Mouse (Mus musculus): ENCODE measurements around the gene Cdadc1. TPM values are rescaled to one million over a fixed set of nuclear protein-coding genes. Genes with fewer than 3 reads are reported as not detected.

Cdadc1 gene
- polyA plus RNA-seq, 1 experiment from 2014 or later, result 25.6 TPM

DNA sequence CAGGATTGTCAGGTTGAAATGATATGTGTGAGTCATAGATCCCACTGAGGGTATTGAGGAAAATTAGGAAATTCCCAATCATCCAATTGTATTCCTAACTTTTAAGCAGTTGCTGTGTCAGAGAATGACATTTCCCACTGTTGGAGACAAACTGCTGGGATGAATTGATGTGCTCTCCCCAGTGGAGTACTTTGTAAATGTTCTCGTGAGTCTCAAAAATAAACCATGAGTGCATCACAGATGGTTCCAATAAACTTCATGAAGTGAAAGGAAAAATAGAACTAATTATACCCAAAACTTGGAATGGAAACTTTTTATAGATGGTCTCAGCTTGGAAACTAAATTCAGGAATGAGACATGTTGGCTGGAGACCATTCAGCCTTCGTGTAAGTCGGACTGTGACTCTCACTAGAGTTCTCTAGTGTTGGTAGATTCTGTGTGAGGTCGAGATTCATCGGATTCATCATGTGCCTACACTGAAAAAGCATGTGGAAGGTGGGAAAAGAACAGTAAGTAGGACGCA is 83.8 kb downstream of the Cdadc1 start:
- Histone ChIP-seq H3K36me3 (ENCODE audit: control insufficient read depth, insufficient read depth, low read length) (no peaks in the 10 kb centered on the region), H3K4me3 (ENCODE audit: low read depth, low read length) (no peak overlapping the region), H3K27me3 (ENCODE audit: control insufficient read depth, insufficient read depth, low read length) (no peaks in the 10 kb centered on the region), H3K4me1 (replicated peaks; ENCODE audit: control insufficient read depth, insufficient read depth, low read length) (no peaks in the 10 kb centered on the region), H3K9me3 (ENCODE audit: control insufficient read depth, low read length) (no peaks in the 10 kb centered on the region), H3K9ac (ENCODE audit: low read length) (no peak overlapping the region), H3K27ac (ENCODE audit: low read depth, low read length) (no peak overlapping the region), H3K4me2 (ENCODE audit: low read depth, low read length, severe bottlenecking) (no peak overlapping the region)
- DNase-seq (ENCODE audit: low spot score), result no peak
- 91% methylated on average over 6 of the region's 6 CpGs for WGBS
- ATAC-seq (replicated peaks; ENCODE audit: low FRiP score), result no peak

Other genes starting within 250 kb of the Cdadc1 start
- 0.24 and 0.35 TPM in 2 replicates for gene Phf11d, start 232.5 kb downstream of the Cdadc1 start, polyA plus RNA-seq (2014; fragmentation: Nextera tagmentation; extraction: Ambion mirVana)
- 0.67 and 0.76 TPM in 2 replicates for gene Phf11c, start 202.6 kb downstream of the Cdadc1 start, polyA plus RNA-seq (2014; fragmentation: Nextera tagmentation; extraction: Ambion mirVana)
- gene Setdb2, start 157.1 kb downstream of the Cdadc1 start, polyA plus RNA-seq (2014; fragmentation: Nextera tagmentation; extraction: Ambion mirVana), result 12.5 and 12.7 TPM in 2 replicates
- 43.4 and 47.7 TPM in 2 replicates for gene Cab39l, start 157.0 kb downstream of the Cdadc1 start, polyA plus RNA-seq (2014; fragmentation: Nextera tagmentation; extraction: Ambion mirVana)
- 54.3 and 55.5 TPM in 2 replicates for gene Shisa2, start 27.3 kb upstream of the Cdadc1 start, polyA plus RNA-seq (2014; fragmentation: Nextera tagmentation; extraction: Ambion mirVana)